Mouse (Mus musculus): Measurements from ENCODE around the gene Raph1.

The Raph1 gene

DNA sequence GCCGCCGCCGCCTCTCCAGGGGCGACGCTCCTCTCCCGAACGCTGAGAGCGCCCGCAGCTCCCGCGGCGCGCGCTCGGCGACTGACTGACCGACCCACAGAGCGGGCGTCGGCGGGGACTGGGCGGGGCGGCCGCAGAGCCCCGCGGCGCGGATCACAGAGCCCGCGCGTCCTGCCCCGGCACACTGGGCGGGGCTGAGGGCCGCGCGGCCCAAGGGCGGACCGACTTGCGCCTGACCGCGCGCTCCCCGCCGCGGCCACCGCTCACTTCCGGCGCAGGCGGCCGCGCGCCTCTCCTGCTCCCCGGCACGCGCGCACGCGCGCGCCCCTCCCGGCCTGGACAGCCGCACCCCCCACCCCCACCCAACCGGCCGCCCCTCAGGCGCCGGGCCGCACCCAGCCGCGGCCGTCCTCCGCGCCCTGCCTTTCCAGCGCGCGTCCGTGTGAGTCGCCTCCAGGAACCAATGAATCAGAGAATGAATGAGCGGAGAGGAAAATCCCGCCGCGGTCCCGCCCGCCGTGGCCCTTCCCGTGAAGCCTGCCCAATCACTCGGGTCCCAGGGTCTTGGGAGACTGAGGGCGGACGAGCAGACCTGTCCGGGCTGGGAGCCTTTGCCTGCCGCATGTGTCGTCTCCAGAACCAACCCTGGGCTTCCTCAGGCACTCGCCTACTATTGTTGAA, at the start of gene Raph1:
Gene Raph1, minus strand, starts transcription at position 474 of the 681 bp plus-strand sequence.
- peak; percentile 87 for DNase-seq (ENCODE audit: extremely low spot score, low spot score)

DNA sequence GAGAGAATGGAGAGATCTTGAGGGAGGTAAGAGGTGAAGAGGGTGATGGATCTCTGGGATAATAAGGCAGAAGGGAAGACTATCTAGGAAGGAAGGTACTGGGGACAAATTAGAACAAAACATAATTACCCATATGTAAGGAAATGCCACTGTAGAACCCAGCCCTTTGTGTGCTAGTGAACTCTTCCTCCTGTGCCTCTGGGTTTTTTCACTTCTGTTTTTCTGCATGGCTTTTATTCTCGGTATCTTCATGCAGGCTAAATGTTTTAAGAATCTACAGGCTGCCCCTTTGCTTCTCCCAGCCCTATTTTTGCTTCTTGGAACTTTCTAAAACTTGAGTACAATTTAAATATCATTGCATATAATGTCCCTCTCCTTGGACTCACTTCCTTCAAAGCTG, 48.8 kb upstream of the Raph1 start:
- DNase-seq (ENCODE audit: extremely low spot score, low spot score) = no peak

GRCm38 (mm10) chr1:60614902-60615301, 48.0 kb upstream of the Raph1 start:
- no peak for DNase-seq (ENCODE audit: extremely low spot score, low spot score)

DNA sequence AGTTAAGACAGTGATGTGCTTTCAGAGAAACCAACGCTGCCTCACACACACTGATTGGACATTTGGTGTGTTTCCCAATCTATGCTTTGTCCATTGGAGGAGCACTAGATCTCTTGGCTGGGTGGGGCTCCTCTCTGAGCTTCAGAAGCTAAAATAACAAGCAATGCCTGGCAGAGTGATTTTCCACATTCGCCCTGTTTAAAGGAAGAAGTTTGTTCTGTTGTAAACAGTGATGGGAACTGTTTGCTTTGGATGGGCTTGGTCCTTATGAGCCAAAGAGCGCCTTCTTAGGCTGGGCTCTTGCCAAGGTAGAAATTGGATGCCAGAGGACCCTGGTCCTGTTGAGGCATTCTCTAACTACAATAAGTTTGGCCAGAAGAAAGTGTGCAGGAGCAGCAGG, 45.1 kb upstream of the Raph1 start:
- DNase-seq (ENCODE audit: extremely low spot score, low spot score) = no peak

DNA sequence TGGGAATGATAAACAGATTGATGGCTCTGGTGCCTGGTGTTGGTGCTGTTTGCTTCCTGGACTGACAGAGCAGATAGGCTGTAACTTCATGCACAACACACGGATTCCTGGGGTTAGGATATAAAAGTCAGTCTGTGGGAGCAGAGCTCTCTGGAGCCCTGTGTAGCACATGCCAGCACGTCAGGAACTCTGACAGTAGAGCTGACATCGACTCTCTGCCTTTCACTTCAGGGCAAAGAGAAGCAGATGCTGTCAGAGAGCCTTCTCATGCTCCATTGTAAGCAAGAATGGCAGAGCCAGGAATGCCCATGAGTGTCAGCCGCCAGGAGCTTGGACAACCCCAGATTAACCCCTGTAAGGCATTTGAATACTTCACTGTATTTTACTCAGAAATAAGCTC, 43.7 kb upstream of the Raph1 start:
- DNase-seq (ENCODE audit: extremely low spot score, low spot score) = no peak

- no peak for DNase-seq (ENCODE audit: extremely low spot score, low spot score)
Measured at GRCm38 (mm10) chr1:60609011-60609775, 42.3 kb upstream of the Raph1 start.

- DNase-seq (ENCODE audit: extremely low spot score, low spot score) = no peak
Measured at GRCm38 (mm10) chr1:60604481-60605021, 37.6 kb upstream of the Raph1 start.

GRCm38 (mm10) chr1:60600682-60601081, 33.8 kb upstream of the Raph1 start:
- DNase-seq (ENCODE audit: extremely low spot score, low spot score) = no peak

- DNase-seq (ENCODE audit: extremely low spot score, low spot score) = no peak
Measured at GRCm38 (mm10) chr1:60599926-60600325, 33.0 kb upstream of the Raph1 start.

DNA sequence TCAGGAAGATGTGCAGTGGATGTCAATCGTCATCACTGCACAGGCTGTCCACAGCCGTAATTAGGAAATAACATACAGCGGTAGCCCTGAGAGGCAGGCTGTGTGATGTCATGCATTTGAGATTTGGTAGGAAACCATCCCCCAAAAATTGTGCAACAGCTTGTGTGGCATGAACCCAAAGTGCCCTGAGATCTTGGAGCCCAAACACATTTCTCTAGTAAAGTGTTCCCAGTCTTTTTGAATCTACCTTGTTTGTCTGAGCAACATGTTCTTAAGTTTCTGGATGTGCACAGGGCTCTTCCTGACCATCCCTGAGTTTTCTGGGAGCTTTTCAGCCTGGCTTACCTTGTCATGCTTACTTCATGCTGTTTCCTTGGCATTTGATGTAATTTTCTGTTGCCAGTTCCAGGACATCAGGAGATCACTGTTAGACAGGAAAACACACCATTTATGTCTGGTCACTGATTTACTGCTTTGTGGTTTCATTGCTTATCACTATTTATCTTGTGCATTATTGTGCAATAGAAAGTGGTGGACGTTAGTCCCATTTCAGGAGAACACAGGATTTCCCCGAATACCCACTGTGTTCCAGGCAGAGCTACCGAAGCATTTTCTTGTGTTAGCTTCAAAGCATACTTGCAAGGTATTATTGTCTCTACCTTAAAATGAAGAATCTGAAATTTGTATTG, 32.3 kb upstream of the Raph1 start:
- no peak for DNase-seq (ENCODE audit: extremely low spot score, low spot score)

GRCm38 (mm10) chr1:60596386-60597320, 29.7 kb upstream of the Raph1 start:
- no peak for DNase-seq (ENCODE audit: extremely low spot score, low spot score)

DNA sequence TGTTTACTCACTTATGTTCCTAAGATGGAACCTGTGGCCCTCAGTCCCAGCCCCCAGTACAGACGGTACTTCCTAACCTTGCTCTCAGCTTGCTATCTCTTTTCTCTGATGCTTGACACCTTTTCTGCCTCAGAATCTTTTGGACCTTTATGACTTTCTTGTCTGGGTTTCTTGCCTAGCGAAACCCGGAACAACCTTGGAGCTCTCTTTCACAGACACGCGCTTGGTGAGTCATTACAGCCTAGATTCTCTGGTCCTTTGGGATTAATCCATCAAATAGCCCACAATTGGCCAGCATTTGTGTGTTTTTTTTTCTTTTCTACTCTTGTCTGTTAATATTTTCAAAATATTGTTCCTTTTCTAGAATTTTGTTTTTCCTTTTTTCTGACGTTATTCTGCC, 26.2 kb upstream of the Raph1 start:
- DNase-seq (ENCODE audit: extremely low spot score, low spot score) = no peak

GRCm38 (mm10) chr1:60588887-60589629, 22.2 kb upstream of the Raph1 start:
- no peak for DNase-seq (ENCODE audit: extremely low spot score, low spot score)

DNA sequence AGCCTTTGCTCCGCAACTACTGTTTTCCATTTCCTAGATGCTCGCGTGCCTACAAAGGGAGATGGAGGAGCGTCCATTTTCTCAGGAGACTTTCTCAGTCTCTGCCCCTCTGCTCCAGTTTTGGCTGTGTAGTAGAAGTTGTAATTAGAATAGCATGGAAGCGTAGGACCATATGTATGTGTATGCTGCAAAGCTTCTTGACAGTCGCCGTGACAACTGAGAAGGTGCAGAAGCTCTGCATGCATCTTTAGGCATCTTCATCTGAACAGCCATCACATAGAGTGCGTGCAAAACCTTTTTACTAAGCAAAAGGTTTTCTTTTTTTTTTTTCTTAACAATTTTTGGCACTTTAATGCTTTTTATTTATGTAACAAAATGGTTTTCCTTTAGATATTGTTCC, 14.1 kb upstream of the Raph1 start:
- DNase-seq (ENCODE audit: extremely low spot score, low spot score) = no peak

- no peak for DNase-seq (ENCODE audit: extremely low spot score, low spot score)
Measured at GRCm38 (mm10) chr1:60579886-60580285, 13.0 kb upstream of the Raph1 start.

GRCm38 (mm10) chr1:60572699-60573098, 5.8 kb upstream of the Raph1 start:
- no peak for DNase-seq (ENCODE audit: extremely low spot score, low spot score)

DNA sequence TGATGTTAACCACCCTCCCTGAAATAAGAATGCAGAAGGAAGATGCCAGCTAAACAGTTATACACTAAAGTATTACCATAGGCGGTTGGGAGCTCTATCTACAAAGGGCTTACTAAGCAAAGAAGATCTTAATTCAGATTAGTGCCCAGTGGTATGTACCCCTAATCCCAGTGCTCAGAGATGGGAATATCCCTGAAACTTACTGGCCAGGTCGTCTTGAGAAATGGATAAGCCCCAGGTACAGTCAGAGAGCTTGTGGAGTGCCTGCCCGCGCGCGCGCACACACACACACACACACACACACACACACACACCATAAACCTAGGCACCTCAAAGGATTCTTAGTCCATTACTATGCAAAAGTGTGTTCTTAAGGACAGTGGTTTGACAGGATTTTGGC, 2.8 kb upstream of the Raph1 start:
- DNase-seq (ENCODE audit: extremely low spot score, low spot score) = no peak

DNA sequence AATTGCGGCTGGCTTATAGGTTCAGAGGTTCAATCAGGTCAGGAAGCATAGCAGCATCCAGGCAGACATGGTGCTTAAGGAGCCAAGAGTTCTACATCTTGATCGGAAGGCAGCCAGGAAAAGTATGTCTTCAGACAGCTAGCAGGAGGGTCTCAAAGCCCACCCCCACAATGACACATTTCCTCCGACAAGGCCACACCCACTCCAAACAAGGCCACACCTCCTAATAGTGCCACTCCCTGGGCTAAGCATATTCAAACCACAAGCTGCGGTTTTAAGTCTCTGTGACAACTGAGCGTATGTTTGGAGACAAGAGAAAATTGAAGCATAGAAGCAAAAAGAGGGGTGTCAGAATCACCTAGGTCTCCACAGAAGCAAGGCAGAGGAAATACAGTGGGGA, 2.3 kb upstream of the Raph1 start:
- DNase-seq (ENCODE audit: extremely low spot score, low spot score) = no peak

GRCm38 (mm10) chr1:60567321-60567720, 417 bp upstream of the Raph1 start:
- no peak for DNase-seq (ENCODE audit: extremely low spot score, low spot score)

DNA sequence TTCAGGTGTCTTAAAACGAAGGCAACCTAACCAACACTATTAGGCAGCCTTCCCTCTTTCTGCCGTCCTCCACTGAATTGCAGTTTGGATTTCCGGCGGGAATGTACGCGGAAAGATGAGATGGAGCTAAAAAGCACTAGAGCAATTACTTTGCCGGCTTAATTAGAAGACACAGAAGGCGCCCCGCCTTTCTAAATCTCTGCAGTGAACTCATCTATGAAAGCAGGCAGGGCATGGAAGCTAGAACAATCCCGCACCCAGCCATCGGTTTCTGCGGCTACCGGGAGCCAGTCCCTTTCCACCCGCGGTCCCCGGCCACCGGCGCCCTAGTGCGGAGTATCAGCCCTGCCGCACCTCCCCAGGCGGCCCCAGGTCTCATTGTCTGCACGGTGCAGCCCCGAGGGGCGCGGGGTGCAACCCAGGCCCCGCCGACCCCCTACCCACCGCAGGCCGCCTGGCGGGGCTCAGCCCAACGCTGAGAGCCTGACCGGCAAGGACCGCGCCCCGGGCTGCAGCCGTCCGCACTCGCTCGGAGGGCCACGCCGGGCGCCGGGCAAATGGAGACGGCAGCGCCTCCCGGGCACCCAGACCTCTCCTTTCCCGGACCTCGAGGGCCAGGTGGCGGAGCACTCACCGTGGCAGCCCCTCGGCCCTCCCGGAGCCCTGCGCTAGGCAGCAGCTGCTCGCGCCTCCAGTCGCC, 823 bp downstream of the Raph1 start:
- peak; percentile 79 for DNase-seq (ENCODE audit: extremely low spot score, low spot score)
